Mouse (Mus musculus) heart, embryonic 14.5 days (tissue): ENCODE measurements around the gene Gm16223. TPM values are rescaled to one million over a fixed set of nuclear protein-coding genes. Genes with fewer than 3 reads are reported as not detected.

ENCODE experiments used
- ATAC-seq: fragments of 200-750 bp; cut with Nextera tagmentation; 2 replicates; pipeline ENCODE4 v1.8.0; 2017; ENCODE audit warnings: low read depth, moderate TSS enrichment; ENCODE audit not compliant: insufficient number of reproducible peaks, insufficient read depth, low FRiP score
- H3K27ac ChIP-seq, 2 experiments: fragments of 200-500 bp in 1 of 2; fragments of 300-500 bp in 1 of 2; sonication (generic) in 1 of 2; replicated peaks in 1 of 2; 2 replicates each; pipeline ENCODE4 v1.5.1; 2012 to 2014; ENCODE audit warnings: low read depth in 2 of 2, low read length in 2 of 2, control low read depth in 1 of 2, mild to moderate bottlenecking in 1 of 2, mixed read lengths in 1 of 2; ENCODE audit not compliant: control insufficient read depth in 1 of 2, insufficient read depth in 1 of 2
- H3K27me3 ChIP-seq: fragments of 300-500 bp; sonication (generic); 2 replicates; pipeline ENCODE4 v1.6.1; 2014; ENCODE audit warnings: mild to moderate bottlenecking, low read length, control low read depth; ENCODE audit not compliant: control insufficient read depth, insufficient read depth
- H3K36me3 ChIP-seq: fragments of 300-500 bp; sonication (generic); 2 replicates; pipeline ENCODE4 v1.6.1; 2014; ENCODE audit warnings: mild to moderate bottlenecking, control low read depth, low read length, mixed read lengths; ENCODE audit not compliant: control insufficient read depth, insufficient read depth
- H3K4me1 ChIP-seq, 2 experiments: fragments of 200-500 bp in 1 of 2; fragments of 300-500 bp in 1 of 2; sonication (generic) in 1 of 2; 2 replicates each; pipeline ENCODE4 v1.6.1; 2012 to 2014; ENCODE audit warnings: low read length in 2 of 2, control low read depth in 1 of 2, mixed read lengths in 1 of 2; ENCODE audit not compliant: control insufficient read depth in 2 of 2, insufficient read depth in 2 of 2
- H3K4me2 ChIP-seq: fragments of 300-500 bp; sonication (generic); 2 replicates; pipeline ENCODE4 v1.6.1; 2014; ENCODE audit warnings: mild to moderate bottlenecking, low read length
- H3K4me3 ChIP-seq, 2 experiments: fragments of 200-500 bp in 1 of 2; fragments of 300-500 bp in 1 of 2; sonication (generic) in 1 of 2; 2 replicates each; pipeline ENCODE4 v1.5.1; 2012 to 2014; ENCODE audit warnings: low read length in 2 of 2, mild to moderate bottlenecking in 2 of 2, control low read depth in 1 of 2, low read depth in 1 of 2, moderate library complexity in 1 of 2; ENCODE audit not compliant: control insufficient read depth in 1 of 2, insufficient read depth in 1 of 2
- H3K9ac ChIP-seq: fragments of 300-500 bp; sonication (generic); 2 replicates; pipeline ENCODE4 v1.6.1; 2014; ENCODE audit warnings: mild to moderate bottlenecking, low read length
- H3K9me3 ChIP-seq: fragments of 300-500 bp; sonication (generic); 2 replicates; pipeline ENCODE4 v1.6.1; 2016; ENCODE audit warnings: low read length, control low read depth; ENCODE audit not compliant: control insufficient read depth
- WGBS: fragments of 180-500 bp; shearing (Covaris S2); extraction: QIAGEN DNeasy Blood & Tissue Kit; methylation state at CpG from one replicate; pipeline ENCODE4 v1.1.7; 2014; 5-methylcytosine and 5-hydroxymethylcytosine counted together
- polyA plus RNA-seq: library from polyadenylated mRNA; unstranded; fragments of >200 nt; fragmentation: Nextera tagmentation; extraction: Ambion mirVana; gene quantifications from 2 replicates; pipeline ENCODE4 v1.2.1, GENCODE M21; 2014

Gene Gm16223
- polyA plus RNA-seq, result not detected in 2 replicates

GRCm38 (mm10) chr5:42067476-42068187 is at the start of gene Gm16223:
TSS of gene Gm16223 (plus strand) at chr5:42067960.
- H3K9ac ChIP-seq, result no peak within 1 kb of the TSS
- H3K36me3 ChIP-seq, result no peaks in the 10 kb centered on the region
- no peak within 1 kb of the TSS for H3K4me3 ChIP-seq
- no peak for ATAC-seq
- no peak within 1 kb of the TSS for H3K27ac ChIP-seq
- WGBS, result 80% methylated on average over 10 of the region's 10 CpGs
- H3K4me1 ChIP-seq, result no peaks in the 10 kb centered on the region
- H3K4me2 ChIP-seq, result no peak within 1 kb of the TSS
- H3K27me3 ChIP-seq, result no peaks in the 10 kb centered on the region
- no peaks in the 10 kb centered on the region for H3K9me3 ChIP-seq

GRCm38 (mm10) chr5:42022029-42022428 is 45.7 kb upstream of the Gm16223 start:
- no peaks in the 10 kb centered on the region for H3K4me1 ChIP-seq
- ATAC-seq, result no peak
- 70% methylated on average over 3 of the region's 3 CpGs for WGBS
- H3K36me3 ChIP-seq, result no peaks in the 10 kb centered on the region
- no peaks in the 10 kb centered on the region for H3K27me3 ChIP-seq
- no peaks in the 10 kb centered on the region for H3K9me3 ChIP-seq
- no peak overlapping the region for H3K27ac ChIP-seq
- H3K4me2 ChIP-seq, result no peak overlapping the region
- H3K9ac ChIP-seq, result no peak overlapping the region
- H3K4me3 ChIP-seq, result no peak overlapping the region

- Histone ChIP-seq H3K36me3 (no peaks in the 10 kb centered on the region), H3K9me3 (no peaks in the 10 kb centered on the region), H3K4me3 (no peak overlapping the region), H3K4me2 (no peak overlapping the region), H3K4me1 (no peaks in the 10 kb centered on the region), H3K27ac (no peak overlapping the region), H3K9ac (no peak overlapping the region), H3K27me3 (no peaks in the 10 kb centered on the region)
- no peak for ATAC-seq
- WGBS, result 71% methylated on average over 1 of the region's 1 CpGs
These were observed 44.2 kb upstream of the Gm16223 start for GRCm38 (mm10) chr5:42023521-42023920.

GRCm38 (mm10) chr5:42036388-42037082 is 31.2 kb upstream of the Gm16223 start:
- H3K27ac ChIP-seq, result no peak overlapping the region
- H3K9ac ChIP-seq, result no peak overlapping the region
- H3K4me3 ChIP-seq, result no peak overlapping the region

GRCm38 (mm10) chr5:42054636-42055035 is 13.1 kb upstream of the Gm16223 start:
- no peaks in the 10 kb centered on the region for H3K27me3 ChIP-seq
- 75% methylated on average over 4 of the region's 4 CpGs for WGBS
- no peaks in the 10 kb centered on the region for H3K4me1 ChIP-seq
- H3K27ac ChIP-seq, result no peak overlapping the region
- no peak overlapping the region for H3K4me2 ChIP-seq
- no peaks in the 10 kb centered on the region for H3K9me3 ChIP-seq
- no peak overlapping the region for H3K9ac ChIP-seq
- no peaks in the 10 kb centered on the region for H3K36me3 ChIP-seq
- no peak for ATAC-seq
- H3K4me3 ChIP-seq, result no peak overlapping the region

More at GRCm38 (mm10) chr5:42036388-42037082, 31.2 kb upstream of the Gm16223 start:
- H3K9me3 ChIP-seq, result no peaks in the 10 kb centered on the region
- no peaks in the 10 kb centered on the region for H3K36me3 ChIP-seq
- H3K4me1 ChIP-seq, result no peaks in the 10 kb centered on the region
- H3K27me3 ChIP-seq, result no peaks in the 10 kb centered on the region
- no peak for ATAC-seq
- 44% methylated on average over 15 of the region's 15 CpGs for WGBS
- H3K4me2 ChIP-seq, result no peak overlapping the region

- Histone ChIP-seq H3K9ac (no peak overlapping the region), H3K4me2 (no peak overlapping the region), H3K27me3 (no peaks in the 10 kb centered on the region), H3K4me3 (no peak overlapping the region), H3K27ac (no peak overlapping the region), H3K9me3 (no peaks in the 10 kb centered on the region), H3K4me1 (no peaks in the 10 kb centered on the region), H3K36me3 (no peaks in the 10 kb centered on the region)
- 79% methylated on average over 5 of the region's 5 CpGs for WGBS
- no peak for ATAC-seq
These were observed 12.6 kb upstream of the Gm16223 start for GRCm38 (mm10) chr5:42055151-42055550.

- Histone ChIP-seq H3K4me3 (no peak overlapping the region), H3K36me3 (no peaks in the 10 kb centered on the region), H3K4me2 (no peak overlapping the region), H3K9ac (no peak overlapping the region), H3K27ac (no peak overlapping the region), H3K27me3 (no peaks in the 10 kb centered on the region), H3K4me1 (no peaks in the 10 kb centered on the region), H3K9me3 (no peaks in the 10 kb centered on the region)
- no peak for ATAC-seq
- WGBS, result 52% methylated on average over 2 of the region's 2 CpGs
These were observed 2.7 kb upstream of the Gm16223 start for GRCm38 (mm10) chr5:42065090-42065489.
